Mouse (Mus musculus) olfactory bulb, adult 2 months (tissue): Measurements from ENCODE around the gene Zzef1.

Experiments used
- CTCF ChIP-seq: fragments of 200-500 bp; IDR thresholded peaks from 2 replicates; pipeline ENCODE4 v1.5.1; 2012; ENCODE audit warnings: low read depth, mild to moderate bottlenecking, low read length, moderate library complexity; ENCODE audit not compliant: insufficient read depth
- POLR2A ChIP-seq: fragments of 200-500 bp; IDR thresholded peaks from 2 replicates; pipeline ENCODE4 v1.6.1; 2012; ENCODE audit warnings: mild to moderate bottlenecking, low read depth, low read length, moderate library complexity; ENCODE audit not compliant: insufficient read depth

DNA sequence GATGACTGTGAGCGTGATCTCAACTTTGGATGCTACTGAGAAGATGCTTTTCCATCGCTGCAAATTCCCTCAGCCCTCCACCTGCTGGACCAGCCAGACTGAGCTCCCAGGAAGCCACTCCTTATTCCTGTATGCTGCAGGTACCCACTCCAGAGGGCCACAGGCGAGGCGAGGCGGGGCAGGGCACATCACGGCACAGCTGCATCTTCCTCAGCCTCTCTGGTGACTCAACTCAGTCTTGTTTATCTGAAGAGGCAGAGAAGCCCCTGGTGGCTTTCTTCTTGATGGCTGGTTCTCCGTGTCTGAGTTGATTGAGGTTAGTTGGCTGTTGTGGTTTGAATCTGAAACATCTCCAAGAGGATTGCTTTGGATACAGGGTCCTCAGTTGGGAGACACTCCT lies 152.2 kb downstream of the Zzef1 start:
- TF ChIP-seq POLR2A (no peak), CTCF (no peak)
